Mouse (Mus musculus) heart, embryonic 10.5 days (tissue): ENCODE data around the gene Ndufa8. TPM values are rescaled to one million over a fixed set of nuclear protein-coding genes. Genes with fewer than 3 reads are reported as not detected.

Experiments used
- DNase-seq: peaks from one replicate; pipeline ENCODE4 v3.0.0-alpha.2; 2017; ENCODE audit warnings: low spot score
- H3K27ac ChIP-seq: fragments of 300-500 bp; sonication (generic); 2 replicates; pipeline ENCODE4 v1.5.1; 2016; ENCODE audit warnings: mild to moderate bottlenecking
- H3K27me3 ChIP-seq: fragments of 300-500 bp; sonication (generic); 2 replicates; pipeline ENCODE4 v1.6.1; 2016; ENCODE audit warnings: mild to moderate bottlenecking; ENCODE audit not compliant: poor library complexity, insufficient read depth, severe bottlenecking
- H3K36me3 ChIP-seq: fragments of 300-500 bp; sonication (generic); 2 replicates; pipeline ENCODE4 v1.6.1; 2016; ENCODE audit warnings: mild to moderate bottlenecking, moderate library complexity
- H3K4me1 ChIP-seq: fragments of 300-500 bp; sonication (generic); 2 replicates; pipeline ENCODE4 v1.6.1; 2016; ENCODE audit warnings: mild to moderate bottlenecking
- H3K4me3 ChIP-seq: fragments of 300-500 bp; sonication (generic); 2 replicates; pipeline ENCODE4 v1.5.1; 2016; ENCODE audit warnings: mild to moderate bottlenecking, moderate library complexity
- H3K9me3 ChIP-seq: fragments of 300-500 bp; sonication (generic); 2 replicates; pipeline ENCODE4 v1.6.1; 2016; ENCODE audit warnings: mild to moderate bottlenecking, moderate library complexity
- WGBS: fragments of 180-500 bp; shearing (Covaris S2); methylation state at CpG from one replicate; pipeline ENCODE4 v1.1.7; 2016; 5-methylcytosine and 5-hydroxymethylcytosine counted together
- polyA plus RNA-seq: library from polyadenylated mRNA; unstranded; fragments of >200 nt; fragmentation: Nextera tagmentation; extraction: Ambion mirVana; gene quantifications from 2 replicates; pipeline ENCODE4 v1.2.1, GENCODE M21; 2016

Gene Ndufa8
- polyA plus RNA-seq, 1 experiment from 2014 or later: 329 TPM

DNA sequence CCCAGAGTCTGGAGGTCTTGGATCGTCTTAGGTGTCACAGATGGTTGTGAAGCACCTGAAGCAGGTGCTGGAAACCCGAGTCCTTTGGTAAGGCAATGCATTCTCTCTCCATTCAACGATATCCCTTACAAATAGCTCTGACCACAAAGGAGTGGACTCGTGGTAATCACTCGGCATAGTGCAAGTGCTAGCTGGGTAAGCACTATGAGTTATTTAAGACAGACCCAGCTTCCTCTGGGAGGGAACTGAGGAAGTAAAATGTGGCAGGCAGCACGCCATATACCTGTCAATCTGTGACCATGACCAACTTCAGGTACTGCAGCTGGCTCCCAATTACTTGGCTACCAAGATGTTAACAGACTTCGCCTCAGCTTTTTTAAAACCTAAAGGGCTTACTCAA, 14.3 kb downstream of the Ndufa8 start:
- DNase-seq: no peak
- Histone ChIP-seq H3K36me3 (peaks cover 44% of the 10 kb centered on the region), H3K4me3 (no peak overlapping the region), H3K9me3 (no peaks in the 10 kb centered on the region), H3K27me3 (no peaks in the 10 kb centered on the region), H3K4me1 (peaks cover 15% of the 10 kb centered on the region), H3K27ac (no peak overlapping the region)
- WGBS: 83% methylated on average over 7 of the region's 7 CpGs

DNA sequence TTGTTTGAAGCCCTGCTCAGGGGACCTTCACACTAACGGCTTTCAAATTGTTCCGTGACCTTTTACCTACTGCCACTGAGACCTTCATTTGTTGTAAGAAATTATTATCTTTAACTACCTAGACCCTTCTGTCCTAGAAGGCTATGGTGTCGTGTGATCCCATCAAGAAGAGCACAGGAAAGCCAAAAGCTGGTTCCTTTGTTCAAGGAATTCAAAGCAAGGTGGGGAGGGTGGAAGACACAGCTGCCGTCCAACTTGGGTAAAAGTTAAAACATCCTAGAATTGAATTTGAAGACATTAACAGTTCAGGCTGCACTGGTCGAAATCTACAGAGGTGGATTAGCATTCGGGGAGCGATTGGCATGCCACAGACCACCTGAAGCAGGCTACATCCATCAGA, 15.2 kb downstream of the Ndufa8 start:
- peaks cover 35% of the 10 kb centered on the region for H3K36me3 ChIP-seq
- WGBS: 73% methylated on average over 7 of the region's 7 CpGs

DNA sequence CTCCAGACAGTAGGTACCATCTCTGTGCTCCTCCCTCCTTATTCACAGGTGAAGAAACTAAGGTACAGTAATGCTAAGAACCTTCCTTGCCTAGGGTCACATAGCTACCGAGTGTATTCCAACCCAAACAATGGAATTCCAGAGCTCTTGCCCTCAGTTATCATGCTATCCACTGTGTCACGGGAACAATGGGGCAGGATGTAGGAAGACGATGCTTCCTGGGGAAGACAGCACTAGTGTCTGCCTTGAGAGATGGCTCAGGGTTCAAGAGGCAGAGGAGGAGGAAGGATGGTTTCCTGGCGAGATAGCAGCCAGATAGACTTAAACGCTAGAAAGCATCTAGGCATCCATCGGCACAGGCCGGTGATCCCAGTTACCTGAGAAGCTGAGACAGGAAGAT, 16.3 kb downstream of the Ndufa8 start:
- peaks cover 27% of the 10 kb centered on the region for H3K36me3 ChIP-seq
- H3K27ac ChIP-seq: no peak overlapping the region
- no peak overlapping the region for H3K4me3 ChIP-seq
- 0 out of 2 replicates have a peak, but pooled peaks cover 2% of the 10 kb centered on the region for H3K4me1 ChIP-seq
- DNase-seq: no peak
- H3K27me3 ChIP-seq: no peaks in the 10 kb centered on the region
- WGBS: 55% methylated on average over 7 of the region's 7 CpGs
- H3K9me3 ChIP-seq: no peaks in the 10 kb centered on the region

More for the DNA sequence above, 15.2 kb downstream of the Ndufa8 start:
- Histone ChIP-seq H3K4me3 (no peak overlapping the region), H3K9me3 (no peaks in the 10 kb centered on the region), H3K27me3 (no peaks in the 10 kb centered on the region), H3K4me1 (peaks cover 6% of the 10 kb centered on the region; the same call in 1 of the 2 replicates), H3K27ac (no peak overlapping the region)
- no peak for DNase-seq

DNA sequence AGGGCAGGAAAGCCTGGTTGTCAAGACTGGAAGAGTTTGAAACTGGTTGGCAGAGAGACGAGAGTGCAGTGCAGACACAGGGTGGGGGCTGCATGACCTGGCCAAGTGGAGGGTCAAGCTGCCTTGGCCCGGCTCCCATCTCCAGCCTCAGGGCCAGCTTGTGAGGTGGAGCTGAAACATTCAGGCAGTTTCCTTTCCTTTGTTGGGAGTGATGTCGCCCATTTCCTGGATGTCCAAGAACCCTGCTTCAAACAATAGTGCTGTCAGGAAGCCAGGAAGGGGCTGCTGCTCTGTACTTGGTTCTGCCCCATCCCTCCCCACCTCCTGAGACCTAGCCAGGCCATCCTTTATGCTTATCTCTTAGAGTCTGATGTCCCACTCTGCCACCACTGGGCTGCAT, 25.9 kb downstream of the Ndufa8 start:
- WGBS: 39% methylated on average over 3 of the region's 3 CpGs
- no peaks in the 10 kb centered on the region for H3K9me3 ChIP-seq
- no peak for DNase-seq
- no peaks in the 10 kb centered on the region for H3K36me3 ChIP-seq
- peaks cover 19% of the 10 kb centered on the region for H3K27me3 ChIP-seq
- no peak overlapping the region for H3K27ac ChIP-seq
- no peak overlapping the region for H3K4me3 ChIP-seq
- H3K4me1 ChIP-seq: peaks cover 11% of the 10 kb centered on the region; the same call in 1 of the 2 replicates

DNA sequence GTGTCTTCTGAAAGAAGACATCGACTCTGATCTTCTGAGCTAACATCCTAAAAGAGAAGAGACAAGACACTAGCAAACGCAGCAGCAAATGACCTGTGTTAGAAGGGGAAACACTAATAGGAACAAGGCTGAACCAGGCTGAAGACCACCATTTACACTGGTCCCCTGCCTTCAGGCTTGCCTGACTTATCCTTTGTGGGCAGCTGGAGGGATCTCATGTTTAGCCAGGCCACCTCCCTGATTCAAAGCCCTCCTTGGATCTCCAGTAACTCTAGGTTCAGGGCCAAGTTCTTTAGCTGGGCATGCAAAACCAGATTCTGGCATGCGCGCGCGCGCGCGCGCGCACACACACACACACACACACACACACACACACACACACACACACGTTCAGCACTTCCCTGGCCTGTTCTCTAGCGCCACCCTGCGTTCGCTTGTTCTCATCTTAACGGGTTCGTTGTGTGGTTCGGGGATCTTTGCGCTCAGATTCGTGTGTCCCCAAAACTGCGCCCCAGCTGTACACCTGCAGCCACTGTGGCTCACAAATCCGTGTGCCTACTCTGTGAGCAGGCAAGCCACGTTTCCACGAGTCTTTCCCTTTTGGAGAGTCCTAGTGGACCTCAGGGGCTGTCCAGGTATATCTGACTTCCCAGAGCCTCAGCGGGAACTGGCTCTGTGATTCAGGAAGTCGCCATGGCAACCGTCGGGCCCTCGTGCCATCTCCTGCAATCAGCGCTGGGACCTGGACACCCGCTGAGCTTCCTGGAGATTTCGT, 27.6 kb downstream of the Ndufa8 start:
- DNase-seq: peak; percentile 84
- Histone ChIP-seq H3K27ac (no peak overlapping the region), H3K36me3 (no peaks in the 10 kb centered on the region), H3K9me3 (no peaks in the 10 kb centered on the region), H3K4me3 (peak overlapping the region; percentile 47), H3K4me1 (peaks cover 11% of the 10 kb centered on the region; the same call in 1 of the 2 replicates), H3K27me3 (peaks cover 19% of the 10 kb centered on the region)
- WGBS: 12% methylated on average over 28 of the region's 32 CpGs

DNA sequence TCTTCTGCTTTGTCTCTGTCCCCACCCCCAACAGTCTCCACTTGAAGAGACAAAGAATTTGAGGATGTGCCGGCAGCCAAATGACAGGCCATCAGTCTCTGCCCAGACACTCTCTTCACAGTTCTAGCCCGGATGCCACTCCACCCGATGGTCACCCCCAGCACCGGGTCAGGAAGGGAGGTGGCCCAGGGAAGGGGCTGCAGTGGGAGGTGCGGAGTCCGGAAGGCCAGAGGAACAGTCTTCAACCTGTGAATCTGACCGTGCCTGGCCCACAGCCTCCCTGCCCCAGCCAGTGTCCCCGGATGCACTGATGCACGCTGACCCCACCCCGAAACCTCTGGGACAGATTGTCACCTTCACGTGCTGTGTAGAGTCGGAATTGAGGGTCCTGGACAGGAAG, 36.2 kb downstream of the Ndufa8 start:
- H3K9me3 ChIP-seq: no peaks in the 10 kb centered on the region
- H3K4me3 ChIP-seq: no peak overlapping the region
- no peak for DNase-seq
- H3K27ac ChIP-seq: no peak overlapping the region
- 45% methylated on average over 12 of the region's 12 CpGs for WGBS
- H3K4me1 ChIP-seq: peaks cover 23% of the 10 kb centered on the region
- no peaks in the 10 kb centered on the region for H3K36me3 ChIP-seq
- peaks cover 42% of the 10 kb centered on the region for H3K27me3 ChIP-seq

DNA sequence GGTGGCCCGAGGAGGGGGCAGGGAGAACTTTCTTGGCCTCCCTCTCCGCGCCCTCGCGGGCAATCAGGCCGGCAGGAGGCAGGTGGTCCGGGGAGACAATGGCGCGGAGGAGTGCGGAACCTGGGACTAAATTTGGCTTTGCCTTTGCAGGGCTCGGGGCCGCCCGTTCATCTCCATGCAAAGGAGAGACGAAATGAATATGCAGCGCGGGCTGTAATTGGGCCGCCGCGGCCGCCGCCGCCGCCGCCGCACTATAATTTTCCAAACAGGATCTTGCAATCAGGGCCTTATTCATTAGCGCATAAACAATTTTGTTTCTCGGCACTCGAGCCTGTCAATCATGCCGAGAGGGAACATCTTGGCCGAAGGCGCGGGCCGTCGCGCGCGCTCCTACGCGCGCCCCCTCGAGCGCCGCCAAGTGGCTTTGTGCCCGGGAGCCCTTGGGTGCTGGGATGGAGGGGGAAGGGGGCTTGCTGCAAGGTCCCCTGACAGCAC, 37.8 kb downstream of the Ndufa8 start:
- Histone ChIP-seq H3K4me3 (peak overlapping the region; percentile 65), H3K27ac (peak overlapping the region; percentile 76), H3K9me3 (no peaks in the 10 kb centered on the region), H3K36me3 (no peaks in the 10 kb centered on the region), H3K27me3 (peaks cover 55% of the 10 kb centered on the region), H3K4me1 (peaks cover 23% of the 10 kb centered on the region)
- under 1% methylated on average over 44 of the region's 44 CpGs for WGBS
- DNase-seq: no peak

DNA sequence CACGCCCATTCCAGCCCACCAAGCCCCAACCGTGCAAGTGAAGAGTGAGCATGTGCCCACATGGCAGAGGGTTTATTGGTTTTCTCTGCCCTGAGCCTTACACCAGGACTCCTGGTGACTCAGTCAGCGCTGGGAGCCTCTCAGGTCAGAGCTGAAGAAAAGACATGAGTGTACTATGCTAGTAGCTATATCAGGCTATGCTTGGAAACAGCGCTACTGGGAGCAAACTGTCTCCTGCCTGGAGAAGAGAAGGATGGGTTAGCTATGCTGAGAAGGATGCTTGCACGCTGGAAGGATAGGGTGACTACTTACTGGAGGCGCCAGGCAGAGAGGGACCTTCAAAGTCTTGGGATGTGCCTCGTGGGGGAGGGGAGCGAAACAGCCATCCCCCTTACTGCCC, 38.6 kb downstream of the Ndufa8 start:
- H3K4me1 ChIP-seq: peaks cover 23% of the 10 kb centered on the region
- no peaks in the 10 kb centered on the region for H3K9me3 ChIP-seq
- 36% methylated on average over 8 of the region's 8 CpGs for WGBS
- no peaks in the 10 kb centered on the region for H3K36me3 ChIP-seq
- peaks cover 63% of the 10 kb centered on the region for H3K27me3 ChIP-seq
- no peak for DNase-seq
- H3K27ac ChIP-seq: 0 out of 2 replicates have a peak overlapping the region, but pooled peaks have one; percentile 76
- peak overlapping the region; percentile 65; the same call in 1 of the 2 replicates for H3K4me3 ChIP-seq

DNA sequence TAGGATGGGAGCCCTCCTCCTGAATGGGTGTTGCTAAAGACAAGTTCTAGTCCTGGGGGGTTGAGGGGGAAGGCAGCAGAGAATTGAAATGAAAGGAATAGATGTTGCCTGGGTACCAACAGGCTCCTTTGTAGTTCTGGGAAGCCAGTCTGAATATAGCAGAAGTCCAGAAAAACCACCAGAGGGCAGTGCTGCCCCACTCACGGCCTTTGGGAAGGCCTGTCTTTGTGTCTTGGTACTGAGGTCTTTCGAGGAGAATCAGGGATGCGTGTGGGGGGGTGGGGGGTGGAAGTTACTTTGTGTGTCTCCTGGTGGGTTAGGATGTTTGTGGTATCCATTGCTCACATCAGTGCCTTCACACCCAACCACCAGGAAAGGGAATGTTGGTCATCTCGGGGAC, 39.8 kb downstream of the Ndufa8 start:
- Histone ChIP-seq H3K4me1 (peaks cover 25% of the 10 kb centered on the region), H3K27me3 (peaks cover 74% of the 10 kb centered on the region)
- 18% methylated on average over 4 of the region's 4 CpGs for WGBS

DNA sequence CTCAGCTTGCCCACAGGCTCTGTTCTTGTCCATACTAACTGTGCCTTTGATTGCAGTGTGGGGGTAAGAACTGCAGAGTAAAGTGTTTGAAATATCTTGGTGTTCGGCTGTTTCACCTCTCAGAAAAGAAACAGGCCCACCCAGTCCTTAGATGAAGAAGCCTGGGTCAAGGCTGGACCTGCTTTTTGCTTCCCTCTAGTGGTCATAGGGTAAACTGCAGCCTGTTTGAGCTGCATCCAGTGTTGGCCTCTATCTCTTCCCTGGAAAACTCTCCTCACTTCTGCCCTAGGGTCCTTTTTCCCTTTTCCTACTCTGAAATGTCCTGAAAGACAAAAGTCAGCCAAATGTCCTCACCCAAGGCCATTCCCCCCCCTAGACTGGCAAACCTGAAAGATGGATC, 41.1 kb downstream of the Ndufa8 start:
- no peaks in the 10 kb centered on the region for H3K9me3 ChIP-seq
- no peak for DNase-seq
- WGBS: 33% methylated on average over 1 of the region's 1 CpGs
- no peak overlapping the region for H3K4me3 ChIP-seq
- no peak overlapping the region for H3K27ac ChIP-seq
- H3K36me3 ChIP-seq: no peaks in the 10 kb centered on the region
- H3K27me3 ChIP-seq: peaks cover 84% of the 10 kb centered on the region
- peaks cover 27% of the 10 kb centered on the region for H3K4me1 ChIP-seq

More for the DNA sequence above, 39.8 kb downstream of the Ndufa8 start:
- DNase-seq: peak; percentile 88
- Histone ChIP-seq H3K4me3 (0 out of 2 replicates have a peak overlapping the region, but pooled peaks have one; percentile 9), H3K9me3 (no peaks in the 10 kb centered on the region), H3K27ac (no peak overlapping the region), H3K36me3 (no peaks in the 10 kb centered on the region)

DNA sequence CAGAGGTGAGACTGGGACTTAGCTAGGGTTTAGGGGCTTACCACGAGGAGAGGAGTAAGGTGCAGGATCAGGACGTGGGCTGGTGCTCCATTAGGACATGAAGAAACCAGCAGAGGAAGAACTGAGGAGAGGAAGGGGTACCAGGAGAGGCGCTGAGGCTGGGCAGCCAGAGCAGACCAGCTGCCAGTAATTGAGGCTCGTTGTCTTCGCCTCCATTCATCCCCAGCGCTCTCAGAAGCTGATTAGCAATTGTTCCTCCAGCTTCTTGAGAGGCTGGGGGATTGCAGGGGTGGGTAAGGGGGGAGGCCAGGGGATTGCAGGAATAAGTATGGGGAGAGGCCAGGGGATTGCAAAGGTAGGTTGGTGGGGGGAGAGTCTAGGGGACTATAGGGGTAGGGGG, 47.0 kb downstream of the Ndufa8 start:
- Histone ChIP-seq H3K27ac (no peak overlapping the region), H3K36me3 (no peaks in the 10 kb centered on the region), H3K27me3 (peaks cover 56% of the 10 kb centered on the region), H3K9me3 (no peaks in the 10 kb centered on the region), H3K4me3 (no peak overlapping the region), H3K4me1 (peaks cover 5% of the 10 kb centered on the region)
- WGBS: 39% methylated on average over 6 of the region's 6 CpGs
- DNase-seq: no peak

DNA sequence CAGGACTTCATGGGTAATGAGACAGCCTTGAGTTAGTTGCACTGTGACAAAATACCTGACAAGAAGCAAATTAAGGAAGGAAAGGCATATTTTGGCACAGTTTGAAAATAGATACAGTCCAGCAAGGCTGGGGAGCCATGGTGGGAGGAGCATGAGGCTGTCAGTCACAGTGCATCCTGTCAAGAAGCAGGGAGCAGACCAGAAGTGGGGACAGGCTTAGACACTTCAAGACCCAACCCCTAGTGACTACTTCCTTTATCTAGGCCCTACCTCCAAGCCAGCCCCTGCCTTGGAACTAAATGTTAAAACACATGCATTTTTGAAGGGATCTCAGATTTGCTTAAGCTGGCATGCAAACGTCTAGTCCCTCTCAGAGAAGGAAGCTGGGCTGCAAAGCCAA, 48.8 kb downstream of the Ndufa8 start:
- DNase-seq: no peak
- Histone ChIP-seq H3K36me3 (no peaks in the 10 kb centered on the region), H3K4me3 (no peak overlapping the region), H3K9me3 (no peaks in the 10 kb centered on the region), H3K4me1 (peaks cover 5% of the 10 kb centered on the region), H3K27me3 (peaks cover 51% of the 10 kb centered on the region), H3K27ac (no peak overlapping the region)
- WGBS: 39% methylated on average over 1 of the region's 1 CpGs

DNA sequence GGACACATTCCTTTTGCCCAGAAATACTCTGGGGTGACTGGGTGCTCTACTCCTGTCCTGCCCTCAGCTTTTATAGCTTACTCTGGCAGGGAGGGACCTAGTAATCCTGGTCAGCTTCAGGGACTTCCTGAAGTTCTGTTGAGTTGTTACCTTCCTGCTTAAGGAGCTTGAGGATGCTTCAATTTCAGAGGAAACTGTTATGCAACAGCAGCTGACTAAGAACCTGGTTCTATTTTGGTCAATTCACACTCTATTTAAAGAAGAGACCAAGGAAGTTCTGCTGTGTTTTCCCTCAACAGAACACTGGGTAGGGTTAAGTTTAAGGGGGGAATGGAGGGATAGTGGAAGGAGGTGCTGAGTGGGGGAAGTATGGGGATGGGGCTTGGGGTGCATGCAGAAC, 50.0 kb downstream of the Ndufa8 start:
- H3K9me3 ChIP-seq: no peaks in the 10 kb centered on the region
- no peak overlapping the region for H3K27ac ChIP-seq
- H3K4me3 ChIP-seq: no peak overlapping the region
- peaks cover 5% of the 10 kb centered on the region for H3K4me1 ChIP-seq
- H3K36me3 ChIP-seq: no peaks in the 10 kb centered on the region
- DNase-seq: no peak
- H3K27me3 ChIP-seq: peaks cover 42% of the 10 kb centered on the region
